Mouse (Mus musculus) liver, postnatal 0 days (tissue): ENCODE results near the gene Slc35d3. TPM values are rescaled to one million over a fixed set of nuclear protein-coding genes. Genes with fewer than 3 reads are reported as not detected.

Experiments
- ATAC-seq: fragments of 200-750 bp; cut with Nextera tagmentation; 2 replicates; pipeline ENCODE4 v1.8.0; 2017; ENCODE audit warnings: mild to moderate bottlenecking, moderate library complexity
- DNase-seq: peaks from one replicate; pipeline ENCODE4 v3.0.0-alpha.2; 2016
- H3K27ac ChIP-seq: fragments of 300-500 bp; sonication (generic); 2 replicates; pipeline ENCODE4 v1.5.1; 2014; ENCODE audit warnings: antibody characterized with exemption, moderate library complexity, mild to moderate bottlenecking, low read depth
- H3K27me3 ChIP-seq: fragments of 300-500 bp; sonication (generic); 2 replicates; pipeline ENCODE4 v1.6.1; 2014; ENCODE audit warnings: low read length, control low read depth, mixed read lengths; ENCODE audit not compliant: insufficient read depth
- H3K36me3 ChIP-seq: fragments of 300-500 bp; sonication (generic); replicated peaks from 2 replicates; pipeline ENCODE4 v1.6.1; 2014; ENCODE audit warnings: mild to moderate bottlenecking, control low read depth, low read length, moderate library complexity, mixed read lengths; ENCODE audit not compliant: insufficient read depth
- H3K4me1 ChIP-seq: fragments of 300-500 bp; sonication (generic); 2 replicates; pipeline ENCODE4 v1.6.1; 2014; ENCODE audit warnings: antibody characterized with exemption, mild to moderate bottlenecking, control low read depth; ENCODE audit not compliant: insufficient read depth
- H3K4me2 ChIP-seq: fragments of 300-500 bp; sonication (generic); 2 replicates; pipeline ENCODE4 v1.6.1; 2014; ENCODE audit warnings: low read depth, mild to moderate bottlenecking, low read length, moderate library complexity, mixed read lengths
- H3K4me3 ChIP-seq: fragments of 300-500 bp; sonication (generic); 2 replicates; pipeline ENCODE4 v1.5.1; 2014; ENCODE audit warnings: low read depth, low read length
- H3K9ac ChIP-seq: fragments of 300-500 bp; sonication (generic); replicated peaks from 2 replicates; pipeline ENCODE4 v1.6.1; 2014; ENCODE audit warnings: mild to moderate bottlenecking, moderate library complexity
- H3K9me3 ChIP-seq: fragments of 300-500 bp; sonication (generic); 2 replicates; pipeline ENCODE4 v1.6.1; 2016; ENCODE audit warnings: mild to moderate bottlenecking, control low read depth, low read length, mixed read lengths
- CTCF ChIP-seq: sonication (generic); IDR thresholded peaks from 2 replicates; pipeline ENCODE4 v1.5.1; 2016; ENCODE audit warnings: antibody characterized with exemption, low read depth
- EP300 ChIP-seq: IDR thresholded peaks from 2 replicates; pipeline ENCODE4 v1.6.1; 2016; ENCODE audit warnings: antibody characterized with exemption, low read depth, mild to moderate bottlenecking
- WGBS: fragments of 180-500 bp; shearing (Covaris S2); extraction: QIAGEN DNeasy Blood & Tissue Kit; methylation state at CpG from one replicate; pipeline ENCODE4 v1.1.7; 2014; ENCODE audit not compliant: insufficient replicate concordance; 5-methylcytosine and 5-hydroxymethylcytosine counted together
- polyA plus RNA-seq: library from polyadenylated mRNA; unstranded; fragments of >200 nt; fragmentation: Nextera tagmentation; extraction: Ambion mirVana; gene quantifications from 2 replicates; pipeline ENCODE4 v1.2.1, GENCODE M21; 2015

Gene Slc35d3
- polyA plus RNA-seq, 1 experiment from 2014 or later, result 2.7 TPM

- Histone ChIP-seq H3K27me3 (no peaks in the 10 kb centered on the region), H3K36me3 (no peaks in the 10 kb centered on the region), H3K27ac (no peak overlapping the region), H3K9ac (no peak overlapping the region), H3K4me3 (no peak overlapping the region), H3K4me2 (no peak overlapping the region), H3K4me1 (no peaks in the 10 kb centered on the region), H3K9me3 (no peaks in the 10 kb centered on the region)
- DNase-seq, result no peak
- no peak for ATAC-seq
- WGBS, result 63% methylated on average over 5 of the region's 5 CpGs
- TF ChIP-seq CTCF (no peak), EP300 (no peak)
These were observed 20.0 kb downstream of the Slc35d3 start for GRCm38 (mm10) chr10:19831072-19831849.

- 53% methylated on average over 3 of the region's 3 CpGs for WGBS
- no peak overlapping the region for H3K9ac ChIP-seq
- TF ChIP-seq CTCF, result no peak
- TF ChIP-seq EP300, result no peak
- H3K36me3 ChIP-seq, result no peaks in the 10 kb centered on the region
- H3K27me3 ChIP-seq, result no peaks in the 10 kb centered on the region
- ATAC-seq, result no peak
- no peak for DNase-seq
- no peak overlapping the region for H3K4me3 ChIP-seq
- peaks cover 3% of the 10 kb centered on the region; the same call in 1 of the 2 replicates for H3K4me1 ChIP-seq
- no peak overlapping the region for H3K27ac ChIP-seq
- no peak overlapping the region for H3K4me2 ChIP-seq
- no peaks in the 10 kb centered on the region for H3K9me3 ChIP-seq
These were observed 30.3 kb downstream of the Slc35d3 start for GRCm38 (mm10) chr10:19820986-19821385.

GRCm38 (mm10) chr10:19818723-19819355, 32.4 kb downstream of the Slc35d3 start:
- DNase-seq (no peak), ATAC-seq (no peak)
- Histone ChIP-seq H3K27me3 (no peaks in the 10 kb centered on the region), H3K4me2 (no peak overlapping the region), H3K9me3 (no peaks in the 10 kb centered on the region), H3K4me1 (peaks cover 3% of the 10 kb centered on the region; the same call in 1 of the 2 replicates), H3K4me3 (no peak overlapping the region), H3K36me3 (no peaks in the 10 kb centered on the region), H3K27ac (no peak overlapping the region), H3K9ac (no peak overlapping the region)
- 32% methylated on average over 16 of the region's 16 CpGs for WGBS
- TF ChIP-seq CTCF (no peak), EP300 (no peak)

- no peaks in the 10 kb centered on the region for H3K27me3 ChIP-seq
- H3K4me2 ChIP-seq, result no peak overlapping the region
- H3K4me1 ChIP-seq, result peaks cover 3% of the 10 kb centered on the region; the same call in 1 of the 2 replicates
- H3K9me3 ChIP-seq, result no peaks in the 10 kb centered on the region
- H3K9ac ChIP-seq, result no peak overlapping the region
- peak; percentile 23 for DNase-seq
- H3K36me3 ChIP-seq, result no peaks in the 10 kb centered on the region
- WGBS, result 19% methylated on average over 8 of the region's 8 CpGs
- H3K4me3 ChIP-seq, result no peak overlapping the region
- TF ChIP-seq EP300, result no peak
- TF ChIP-seq CTCF, result no peak
- peak; percentile 44; the same call in 1 of the 2 replicates for ATAC-seq
- H3K27ac ChIP-seq, result no peak overlapping the region
These were observed 35.9 kb downstream of the Slc35d3 start for GRCm38 (mm10) chr10:19815371-19815770.

- H3K4me3 ChIP-seq, result no peak overlapping the region
- H3K4me2 ChIP-seq, result no peak overlapping the region
- no peak overlapping the region for H3K9ac ChIP-seq
- H3K4me1 ChIP-seq, result no peaks in the 10 kb centered on the region
- DNase-seq, result peak; percentile 31
- H3K36me3 ChIP-seq, result no peaks in the 10 kb centered on the region
- no peak for ATAC-seq
- no peaks in the 10 kb centered on the region for H3K9me3 ChIP-seq
- no peak overlapping the region for H3K27ac ChIP-seq
- no peaks in the 10 kb centered on the region for H3K27me3 ChIP-seq
- TF ChIP-seq CTCF, result peak; percentile 62
- TF ChIP-seq EP300, result no peak
- 54% methylated on average over 9 of the region's 9 CpGs for WGBS
These were observed 39.7 kb downstream of the Slc35d3 start for GRCm38 (mm10) chr10:19811436-19812172.

- TF ChIP-seq CTCF (no peak), EP300 (no peak)
- DNase-seq (no peak), ATAC-seq (no peak)
- no peaks in the 10 kb centered on the region for H3K9me3 ChIP-seq
- H3K9ac ChIP-seq, result no peak overlapping the region
- no peak overlapping the region for H3K27ac ChIP-seq
- WGBS, result 51% methylated on average over 7 of the region's 7 CpGs
- no peaks in the 10 kb centered on the region for H3K36me3 ChIP-seq
- H3K27me3 ChIP-seq, result no peaks in the 10 kb centered on the region
- no peak overlapping the region for H3K4me2 ChIP-seq
- no peak overlapping the region for H3K4me3 ChIP-seq
- H3K4me1 ChIP-seq, result no peaks in the 10 kb centered on the region
These were observed 46.5 kb downstream of the Slc35d3 start for GRCm38 (mm10) chr10:19804763-19805162.
